Mouse (Mus musculus) thymus, adult 2 months (tissue): ENCODE results near the gene Gm10642.

Experiments used
- CTCF ChIP-seq: fragments of 200-500 bp; IDR thresholded peaks from 2 replicates; pipeline ENCODE4 v1.5.1; 2012; ENCODE audit warnings: mild to moderate bottlenecking, control low read depth, low read length, moderate library complexity, borderline replicate concordance; ENCODE audit not compliant: control insufficient read depth, poor library complexity, insufficient read depth; ENCODE audit errors: extremely low read depth
- POLR2A ChIP-seq: fragments of 200-500 bp; IDR thresholded peaks from 2 replicates; pipeline ENCODE4 v1.6.1; 2012; ENCODE audit warnings: mild to moderate bottlenecking, low read length, control low read depth, moderate library complexity; ENCODE audit not compliant: control insufficient read depth, poor library complexity, insufficient read depth; ENCODE audit errors: extremely low read depth

- TF ChIP-seq POLR2A (no peak), CTCF (no peak)
Measured at GRCm38 (mm10) chr9:70654496-70654895, 1.6 kb upstream of the Gm10642 start.
